Mouse (Mus musculus): ENCODE data around the gene Ntn4. TPM values are rescaled to one million over a fixed set of nuclear protein-coding genes. Genes with fewer than 3 reads are reported as not detected.

Gene Ntn4
- polyA plus RNA-seq, 1 experiment: 6.2 TPM

- no peak for DNase-seq (ENCODE audit: low read depth in 1 of 2, low spot score in 2 of 2)
- TF ChIP-seq POLR2A (IDR thresholded peaks at IDR 0.05; ENCODE audit: low read depth, low read length): no peak
- TF ChIP-seq CTCF (IDR thresholded peaks at IDR 0.05; ENCODE audit: extremely low read depth, insufficient read depth, insufficient read length, insufficient replicate concordance): no peak
- H3K36me3 ChIP-seq (ENCODE audit: control insufficient read depth, insufficient read depth, low read length): no peaks in the 10 kb centered on the region
- no peaks in the 10 kb centered on the region for H3K4me1 ChIP-seq (ENCODE audit: control insufficient read depth, insufficient read depth, insufficient read length)
- H3K27ac ChIP-seq (ENCODE audit: insufficient read depth, low read length): no peak overlapping the region
- 88% methylated on average over 4 of the region's 4 CpGs for WGBS
- no peak overlapping the region for H3K4me3 ChIP-seq (ENCODE audit: extremely low read depth, insufficient read depth, insufficient read length)
- no peaks in the 10 kb centered on the region for H3K27me3 ChIP-seq (ENCODE audit: control insufficient read depth, insufficient read depth, low read length)
Observed at GRCm38 (mm10) chr10:93703946-93704345, 63.5 kb downstream of the Ntn4 start.

DNA sequence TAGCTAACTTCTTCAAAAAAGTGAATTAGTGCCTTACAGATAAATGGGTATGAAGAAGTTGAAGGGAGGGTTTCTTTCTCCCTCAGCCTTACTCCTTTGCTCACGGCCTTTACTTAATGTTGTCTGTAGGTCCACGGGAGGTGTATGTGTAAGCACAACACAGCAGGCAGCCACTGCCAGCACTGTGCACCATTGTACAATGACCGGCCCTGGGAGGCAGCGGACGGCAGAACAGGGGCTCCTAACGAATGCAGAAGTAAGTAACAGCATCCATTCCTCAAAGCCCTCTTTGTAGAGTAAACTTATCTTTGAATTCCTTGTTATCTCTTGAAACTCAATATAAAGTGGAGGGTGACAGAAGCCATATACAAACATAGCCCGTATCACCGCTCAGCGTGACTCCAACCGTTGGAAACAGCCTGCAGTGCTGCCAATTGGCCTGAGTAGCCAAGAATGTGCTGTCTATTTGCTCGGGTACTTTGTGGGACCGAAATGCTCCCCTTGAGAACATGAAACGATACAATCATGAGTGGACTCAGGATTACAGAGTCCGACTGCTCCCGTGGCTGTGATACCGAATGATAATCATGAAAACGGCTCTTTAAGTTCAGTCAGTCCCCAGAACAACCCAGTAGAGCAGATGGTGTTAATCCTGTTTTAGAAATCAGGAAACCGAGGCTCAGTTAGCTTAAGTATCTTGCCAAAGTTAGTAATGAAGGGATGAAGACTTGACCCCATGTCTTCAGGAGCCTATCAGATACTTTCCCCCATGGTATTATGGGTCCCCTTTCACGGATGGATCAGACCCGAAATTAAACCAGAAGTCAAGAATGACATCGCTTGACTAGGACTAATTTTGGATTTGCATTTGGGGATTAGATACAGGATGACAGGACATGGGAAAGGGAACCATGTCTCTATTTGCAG, 66.9 kb downstream of the Ntn4 start:
- WGBS: 90% methylated on average over 21 of the region's 21 CpGs
- Histone ChIP-seq H3K4me3 (ENCODE audit: extremely low read depth, insufficient read depth, insufficient read length) (no peak overlapping the region), H3K27ac (ENCODE audit: insufficient read depth, low read length) (no peak overlapping the region), H3K36me3 (ENCODE audit: control insufficient read depth, insufficient read depth, low read length) (no peaks in the 10 kb centered on the region), H3K4me1 (ENCODE audit: control insufficient read depth, insufficient read depth, insufficient read length) (no peaks in the 10 kb centered on the region), H3K27me3 (ENCODE audit: control insufficient read depth, insufficient read depth, low read length) (no peaks in the 10 kb centered on the region)
- TF ChIP-seq CTCF (IDR thresholded peaks at IDR 0.05; ENCODE audit: extremely low read depth, insufficient read depth, insufficient read length, insufficient replicate concordance): no peak
- no peak for TF ChIP-seq POLR2A (IDR thresholded peaks at IDR 0.05; ENCODE audit: low read depth, low read length)
- no peak for DNase-seq (ENCODE audit: low read depth in 1 of 2, low spot score in 2 of 2)

DNA sequence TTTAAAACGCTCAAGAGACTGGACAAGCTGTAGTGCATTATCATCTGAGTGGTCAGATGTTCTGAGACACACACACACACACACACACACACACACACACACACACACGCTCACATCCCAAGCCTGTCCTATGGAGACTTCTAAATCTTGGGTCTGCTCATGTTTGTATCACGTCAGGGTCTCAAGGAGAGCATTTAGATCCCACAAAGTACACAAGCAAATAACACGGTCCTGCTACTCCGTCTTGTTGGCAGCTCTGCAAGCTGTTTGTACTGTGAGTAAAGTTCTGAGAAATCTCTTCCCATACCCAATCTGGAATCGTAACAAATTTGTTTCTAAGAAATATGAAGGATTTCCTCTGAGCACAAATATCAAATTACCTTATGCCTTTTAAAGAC, 67.6 kb downstream of the Ntn4 start:
- no peaks in the 10 kb centered on the region for H3K4me1 ChIP-seq (ENCODE audit: control insufficient read depth, insufficient read depth, insufficient read length)
- TF ChIP-seq POLR2A (IDR thresholded peaks at IDR 0.05; ENCODE audit: low read depth, low read length) (no peak), CTCF (IDR thresholded peaks at IDR 0.05; ENCODE audit: extremely low read depth, insufficient read depth, insufficient read length, insufficient replicate concordance) (no peak)
- no peak overlapping the region for H3K27ac ChIP-seq (ENCODE audit: insufficient read depth, low read length)
- no peak for DNase-seq (ENCODE audit: low read depth in 1 of 2, low spot score in 2 of 2)
- no peaks in the 10 kb centered on the region for H3K36me3 ChIP-seq (ENCODE audit: control insufficient read depth, insufficient read depth, low read length)
- 87% methylated on average over 6 of the region's 6 CpGs for WGBS
- H3K27me3 ChIP-seq (ENCODE audit: control insufficient read depth, insufficient read depth, low read length): no peaks in the 10 kb centered on the region
- no peak overlapping the region for H3K4me3 ChIP-seq (ENCODE audit: extremely low read depth, insufficient read depth, insufficient read length)

GRCm38 (mm10) chr10:93708515-93708914, 68.0 kb downstream of the Ntn4 start:
- no peak overlapping the region for H3K4me3 ChIP-seq (ENCODE audit: extremely low read depth, insufficient read depth, insufficient read length)
- DNase-seq (ENCODE audit: low read depth in 1 of 2, low spot score in 2 of 2): no peak
- no peak for TF ChIP-seq POLR2A (IDR thresholded peaks at IDR 0.05; ENCODE audit: low read depth, low read length)
- TF ChIP-seq CTCF (IDR thresholded peaks at IDR 0.05; ENCODE audit: extremely low read depth, insufficient read depth, insufficient read length, insufficient replicate concordance): no peak
- H3K36me3 ChIP-seq (ENCODE audit: control insufficient read depth, insufficient read depth, low read length): no peaks in the 10 kb centered on the region
- no peak overlapping the region for H3K27ac ChIP-seq (ENCODE audit: insufficient read depth, low read length)
- no peaks in the 10 kb centered on the region for H3K4me1 ChIP-seq (ENCODE audit: control insufficient read depth, insufficient read depth, insufficient read length)
- no peaks in the 10 kb centered on the region for H3K27me3 ChIP-seq (ENCODE audit: control insufficient read depth, insufficient read depth, low read length)
- 78% methylated on average over 5 of the region's 5 CpGs for WGBS

- WGBS: 77% methylated on average over 8 of the region's 8 CpGs
- H3K36me3 ChIP-seq (ENCODE audit: control insufficient read depth, insufficient read depth, low read length): no peaks in the 10 kb centered on the region
- H3K4me1 ChIP-seq (ENCODE audit: control insufficient read depth, insufficient read depth, insufficient read length): no peaks in the 10 kb centered on the region
- H3K27me3 ChIP-seq (ENCODE audit: control insufficient read depth, insufficient read depth, low read length): no peaks in the 10 kb centered on the region
- no peak overlapping the region for H3K4me3 ChIP-seq (ENCODE audit: extremely low read depth, insufficient read depth, insufficient read length)
- no peak overlapping the region for H3K27ac ChIP-seq (ENCODE audit: insufficient read depth, low read length)
- no peak for DNase-seq (ENCODE audit: low read depth in 1 of 2, low spot score in 2 of 2)
- TF ChIP-seq POLR2A (IDR thresholded peaks at IDR 0.05; ENCODE audit: low read depth, low read length) (no peak), CTCF (IDR thresholded peaks at IDR 0.05; ENCODE audit: extremely low read depth, insufficient read depth, insufficient read length, insufficient replicate concordance) (no peak)
Observed at GRCm38 (mm10) chr10:93709536-93709935, 69.1 kb downstream of the Ntn4 start.

DNA sequence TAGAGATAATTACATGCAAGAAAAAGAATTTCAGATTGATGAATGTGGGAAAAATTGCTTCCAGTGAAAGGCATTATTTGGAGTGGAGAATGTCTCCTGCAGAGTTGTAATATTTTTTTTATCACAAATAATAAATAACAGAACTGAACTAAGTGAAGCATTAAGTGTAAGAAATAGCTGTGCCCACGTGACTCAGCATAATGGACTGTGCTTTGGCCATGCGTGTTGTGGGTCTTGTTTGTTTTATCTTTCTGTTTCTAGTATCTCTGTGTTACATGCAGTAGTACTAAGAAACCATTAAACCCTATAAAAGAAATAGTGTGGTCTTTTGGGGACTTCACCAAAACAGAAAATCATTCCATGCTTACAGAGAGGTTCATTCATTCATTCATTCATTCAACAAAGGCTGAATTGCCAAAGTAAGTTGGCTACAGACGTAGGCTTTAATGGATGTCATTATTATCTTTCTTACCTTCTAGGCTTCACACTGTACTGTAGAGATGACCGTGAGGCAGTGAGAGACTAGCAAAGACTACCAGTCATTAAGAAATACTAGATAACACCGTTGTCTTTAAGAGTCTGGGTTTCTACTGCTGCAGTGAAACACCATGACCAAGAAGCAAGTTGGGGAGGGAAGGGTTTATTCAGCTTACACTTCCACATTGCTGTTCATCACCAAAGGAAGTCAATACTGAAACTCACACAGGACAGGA, 81.3 kb downstream of the Ntn4 start:
- 89% methylated on average over 5 of the region's 5 CpGs for WGBS
- H3K36me3 ChIP-seq (ENCODE audit: control insufficient read depth, insufficient read depth, low read length): no peaks in the 10 kb centered on the region
- no peak for DNase-seq (ENCODE audit: low read depth in 1 of 2, low spot score in 2 of 2)
- no peaks in the 10 kb centered on the region for H3K27me3 ChIP-seq (ENCODE audit: control insufficient read depth, insufficient read depth, low read length)
- H3K4me1 ChIP-seq (ENCODE audit: control insufficient read depth, insufficient read depth, insufficient read length): no peaks in the 10 kb centered on the region
- no peak overlapping the region for H3K27ac ChIP-seq (ENCODE audit: insufficient read depth, low read length)
- H3K4me3 ChIP-seq (ENCODE audit: extremely low read depth, insufficient read depth, insufficient read length): no peak overlapping the region
- TF ChIP-seq CTCF (IDR thresholded peaks at IDR 0.05; ENCODE audit: extremely low read depth, insufficient read depth, insufficient read length, insufficient replicate concordance): no peak
- no peak for TF ChIP-seq POLR2A (IDR thresholded peaks at IDR 0.05; ENCODE audit: low read depth, low read length)

All from spleen, adult 2 months (tissue).